Mouse (Mus musculus) ES-E14 (cell line): ENCODE results near the gene Vmn1r132.
"Not testable (repeated sequence)": the region's sequence is repeated elsewhere in the genome, so short reads cannot be mapped to it uniquely, and the experiment has no call there.

Source experiments
- CHD2 ChIP-seq: IDR thresholded peaks from 2 replicates; pipeline ENCODE4 v1.6.1; 2014; ENCODE audit warnings: mild to moderate bottlenecking, low read depth, low read length, inconsistent platforms
- HCFC1 ChIP-seq: IDR thresholded peaks from 2 replicates; pipeline ENCODE4 v1.6.1; 2012; ENCODE audit warnings: low read length, inconsistent platforms, borderline replicate concordance; ENCODE audit not compliant: insufficient read depth
- MAFK ChIP-seq: IDR thresholded peaks from 2 replicates; pipeline ENCODE4 v1.6.1; 2014; ENCODE audit warnings: mild to moderate bottlenecking, low read depth, low read length, inconsistent platforms; ENCODE audit not compliant: insufficient read depth
- ZC3H11A ChIP-seq: IDR thresholded peaks from 2 replicates; pipeline ENCODE4 v1.6.1; 2012; ENCODE audit warnings: low read depth, mild to moderate bottlenecking, inconsistent platforms, low read length, borderline replicate concordance
- ZNF384 ChIP-seq: IDR thresholded peaks from 2 replicates; pipeline ENCODE4 v1.6.1; 2012; ENCODE audit warnings: low read depth, low read length, inconsistent platforms

DNA sequence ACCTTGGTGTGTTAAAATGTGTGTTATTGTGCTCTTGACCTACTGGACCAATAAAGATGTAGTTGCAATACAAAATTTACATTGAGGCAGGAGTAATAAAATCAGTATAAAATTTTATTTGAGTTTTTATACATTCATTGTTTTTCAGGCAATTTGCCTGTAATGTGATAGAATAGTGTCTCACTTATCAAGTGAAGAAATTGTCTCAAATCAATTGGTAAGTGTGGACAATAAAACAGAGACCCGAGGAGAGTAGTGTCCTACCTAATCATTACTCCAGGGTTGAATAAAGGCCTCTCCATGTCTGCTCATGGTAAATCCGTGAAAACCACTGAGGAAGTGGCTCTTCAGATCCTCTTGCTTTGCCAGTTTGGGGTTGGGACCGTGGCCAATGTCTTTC, at the start of gene Vmn1r132:
- not testable (repeated sequence) for TF ChIP-seq CHD2, HCFC1, MAFK, ZC3H11A, ZNF384
